Mouse (Mus musculus): Measurements from ENCODE around the gene Rell1.

DNA sequence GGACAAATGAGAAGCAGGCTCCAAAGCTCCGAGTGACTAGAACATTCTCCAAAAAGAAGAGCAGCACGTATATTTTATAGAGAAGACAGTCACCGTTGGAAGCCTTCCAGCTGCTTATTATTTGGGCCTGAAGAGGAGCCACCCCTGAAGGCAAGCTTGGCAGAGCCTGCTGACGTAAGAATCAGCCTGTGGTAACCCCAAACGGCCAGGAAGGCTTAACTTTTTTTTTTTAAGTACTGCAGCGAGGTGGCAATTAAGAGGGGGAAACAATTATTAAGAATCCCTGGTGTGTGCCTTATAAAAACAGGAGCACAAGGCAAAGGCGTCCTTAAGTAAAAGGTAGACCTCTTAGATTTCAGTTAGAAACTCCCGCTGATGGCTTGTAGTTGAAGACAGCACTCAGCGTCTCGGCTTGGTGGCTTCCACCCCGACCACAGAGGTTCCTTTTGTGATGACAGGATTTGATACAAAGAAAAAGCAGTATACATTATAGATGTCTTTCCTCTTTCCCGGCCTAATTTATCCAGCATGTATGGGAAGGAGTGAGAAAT lies 1.0 kb downstream of the Rell1 start:
- TF ChIP-seq CTCF (IDR thresholded peaks at IDR 0.05; ENCODE audit: low read depth) = no peak
- TF ChIP-seq EP300 (IDR thresholded peaks at IDR 0.05; ENCODE audit: low read depth) = no peak
